Mouse (Mus musculus): ENCODE measurements around the gene Slc26a6. TPM values are rescaled to one million over a fixed set of nuclear protein-coding genes. Genes with fewer than 3 reads are reported as not detected.

The Slc26a6 gene
- polyA plus RNA-seq, 1 experiment from 2014 or later: 6.3 TPM

DNA sequence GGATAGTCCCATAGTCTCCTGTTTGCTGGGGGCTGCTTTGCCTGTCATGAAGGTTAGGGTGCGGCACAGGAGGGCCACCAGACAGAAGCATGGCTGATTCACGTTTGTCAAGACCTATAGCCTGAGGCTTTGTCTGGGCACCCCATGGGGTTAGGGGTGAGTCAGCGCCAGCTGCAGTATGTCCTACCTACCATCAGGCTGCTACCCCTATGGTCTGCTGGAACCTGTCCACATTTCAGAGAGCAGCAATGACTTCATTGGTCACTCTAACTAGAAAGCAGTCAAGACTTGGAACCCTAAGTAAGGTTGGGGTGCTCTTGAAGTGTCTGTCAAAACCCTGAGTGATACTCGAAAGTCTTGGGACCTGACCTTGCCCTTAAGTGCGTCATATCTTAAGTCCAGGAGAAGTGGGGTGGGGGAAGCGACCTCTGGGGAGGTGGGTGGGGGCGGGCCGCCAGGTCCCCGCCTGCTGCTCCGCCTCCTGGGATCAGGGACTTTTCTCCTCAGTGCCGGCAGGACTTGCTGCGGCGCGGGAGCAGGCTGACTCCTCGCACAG, 100.1 kb downstream of the Slc26a6 start, which contains the start of gene Col7a1:
TSS of gene Col7a1 (plus strand) at position 506 of the 556 bp plus-strand sequence.
- 7% methylated on average over 15 of the region's 15 CpGs for WGBS (ENCODE audit: insufficient replicate concordance)
- peak within 1 kb of the TSS; percentile 37 for H3K4me3 ChIP-seq (ENCODE audit: low read depth, low read length)

DNA sequence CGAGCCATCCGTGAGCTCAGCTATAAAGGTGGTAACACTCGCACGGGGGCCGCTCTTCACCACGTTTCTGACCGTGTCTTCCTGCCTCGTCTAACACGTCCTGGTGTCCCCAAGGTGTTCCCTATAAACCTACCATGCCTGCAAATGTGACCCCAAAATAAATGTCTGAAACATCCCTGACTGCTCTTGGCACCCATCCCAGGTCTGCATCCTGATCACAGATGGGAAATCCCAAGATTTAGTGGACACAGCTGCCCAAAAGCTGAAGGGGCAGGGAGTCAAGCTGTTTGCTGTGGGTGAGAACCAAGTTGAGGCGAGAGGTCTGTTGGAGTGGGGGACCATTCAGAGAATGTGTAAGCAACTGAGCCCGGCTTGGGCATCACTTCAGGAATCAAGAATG, 102.2 kb downstream of the Slc26a6 start:
- H3K9me3 ChIP-seq (replicated peaks; ENCODE audit: control insufficient read depth, low read length): no peaks in the 10 kb centered on the region
- H3K36me3 ChIP-seq (ENCODE audit: control insufficient read depth, insufficient read depth, low read length): peaks cover 4% of the 10 kb centered on the region
- H3K27ac ChIP-seq (ENCODE audit: low read depth, low read length): no peak overlapping the region
- H3K9ac ChIP-seq (ENCODE audit: low read depth, low read length): no peak overlapping the region
- H3K4me1 ChIP-seq (ENCODE audit: control insufficient read depth, insufficient read depth, low read length): peaks cover 10% of the 10 kb centered on the region
- 89% methylated on average over 11 of the region's 11 CpGs for WGBS (ENCODE audit: insufficient replicate concordance)
- H3K4me3 ChIP-seq (ENCODE audit: low read depth, low read length): no peak overlapping the region
- peaks cover 30% of the 10 kb centered on the region for H3K27me3 ChIP-seq (ENCODE audit: control insufficient read depth, insufficient read depth, low read length)
- no peak for ATAC-seq (replicated peaks; ENCODE audit: insufficient number of reproducible peaks, low FRiP score, low TSS enrichment)
- H3K4me2 ChIP-seq: no peak overlapping the region

More for the DNA sequence above, 100.1 kb downstream of the Slc26a6 start, which contains the start of gene Col7a1:
- H3K36me3 ChIP-seq (ENCODE audit: control insufficient read depth, insufficient read depth, low read length): peaks cover 20% of the 10 kb centered on the region
- H3K27ac ChIP-seq (ENCODE audit: low read depth, low read length): no peak within 1 kb of the TSS
- no peak for ATAC-seq (replicated peaks; ENCODE audit: insufficient number of reproducible peaks, low FRiP score, low TSS enrichment)
- peaks cover 24% of the 10 kb centered on the region for H3K27me3 ChIP-seq (ENCODE audit: control insufficient read depth, insufficient read depth, low read length)
- no peaks in the 10 kb centered on the region for H3K9me3 ChIP-seq (replicated peaks; ENCODE audit: control insufficient read depth, low read length)
- H3K9ac ChIP-seq (ENCODE audit: low read depth, low read length): peak within 1 kb of the TSS; percentile 59; the same call in 1 of the 2 replicates
- peaks cover 15% of the 10 kb centered on the region for H3K4me1 ChIP-seq (ENCODE audit: control insufficient read depth, insufficient read depth, low read length)
- peak within 1 kb of the TSS; percentile 63 for H3K4me2 ChIP-seq

DNA sequence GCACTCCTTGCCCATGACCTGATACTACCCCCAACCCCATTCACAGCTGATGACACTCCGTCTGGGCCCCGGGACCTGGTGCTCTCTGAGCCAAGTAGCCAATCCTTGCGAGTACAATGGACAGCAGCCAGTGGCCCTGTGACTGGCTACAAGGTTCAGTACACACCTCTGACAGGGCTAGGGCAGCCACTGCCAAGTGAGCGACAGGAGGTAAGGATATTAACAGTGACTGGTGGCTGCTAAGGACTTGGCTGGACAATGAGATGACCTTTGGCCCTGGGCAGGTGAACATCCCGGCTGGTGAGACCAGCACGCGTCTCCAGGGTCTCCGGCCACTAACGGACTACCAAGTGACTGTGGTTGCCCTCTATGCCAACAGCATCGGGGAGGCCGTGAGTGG, 102.8 kb downstream of the Slc26a6 start:
- H3K9ac ChIP-seq (ENCODE audit: low read depth, low read length): no peak overlapping the region
- WGBS (ENCODE audit: insufficient replicate concordance): 87% methylated on average over 11 of the region's 11 CpGs
- H3K4me3 ChIP-seq (ENCODE audit: low read depth, low read length): no peak overlapping the region
- no peaks in the 10 kb centered on the region for H3K36me3 ChIP-seq (ENCODE audit: control insufficient read depth, insufficient read depth, low read length)
- ATAC-seq (replicated peaks; ENCODE audit: insufficient number of reproducible peaks, low FRiP score, low TSS enrichment): no peak
- H3K27me3 ChIP-seq (ENCODE audit: control insufficient read depth, insufficient read depth, low read length): peaks cover 30% of the 10 kb centered on the region
- no peak overlapping the region for H3K27ac ChIP-seq (ENCODE audit: low read depth, low read length)
- H3K4me2 ChIP-seq: no peak overlapping the region
- no peaks in the 10 kb centered on the region for H3K9me3 ChIP-seq (replicated peaks; ENCODE audit: control insufficient read depth, low read length)
- peaks cover 10% of the 10 kb centered on the region for H3K4me1 ChIP-seq (ENCODE audit: control insufficient read depth, insufficient read depth, low read length)

Small RNA genes within 50 kb of the gene (microRNA-seq; reads per million reads assigned to microRNA genes)
- gene Gm23156 (ENCODE audit: borderline number of aligned reads): not detected

Other genes starting within 250 kb of the Slc26a6 start
- 37.6 and 44.3 TPM in 2 replicates for gene Arih2, start 203.9 kb upstream of the Slc26a6 start, polyA plus RNA-seq (2014; fragmentation: Nextera tagmentation; extraction: Ambion mirVana)
- 30.3 and 45.9 TPM in 2 replicates for gene Slc25a20, start 191.2 kb upstream of the Slc26a6 start, polyA plus RNA-seq (2014; fragmentation: Nextera tagmentation; extraction: Ambion mirVana)
- 29.8 and 33.7 TPM in 2 replicates for gene Prkar2a, start 164.0 kb upstream of the Slc26a6 start, polyA plus RNA-seq (2014; fragmentation: Nextera tagmentation; extraction: Ambion mirVana)
- 44.3 and 48.7 TPM in 2 replicates for gene Ip6k2, start 69.5 kb upstream of the Slc26a6 start, polyA plus RNA-seq (2014; fragmentation: Nextera tagmentation; extraction: Ambion mirVana)
- 7.3 and 9.5 TPM in 2 replicates for gene Nckipsd, start 44.9 kb upstream of the Slc26a6 start, polyA plus RNA-seq (2014; fragmentation: Nextera tagmentation; extraction: Ambion mirVana)
- 0.04 and 0.10 TPM in 2 replicates for gene Celsr3, start 27.0 kb upstream of the Slc26a6 start, polyA plus RNA-seq (2014; fragmentation: Nextera tagmentation; extraction: Ambion mirVana)
- not detected in 2 replicates for gene Tmem89, start 61.3 kb downstream of the Slc26a6 start, polyA plus RNA-seq (2014; fragmentation: Nextera tagmentation; extraction: Ambion mirVana)
- gene Uqcrc1, start 83.3 kb downstream of the Slc26a6 start, polyA plus RNA-seq (2014; fragmentation: Nextera tagmentation; extraction: Ambion mirVana): 707 and 751 TPM in 2 replicates
- 0.28 and 0.77 TPM in 2 replicates for gene Col7a1, start 100.3 kb downstream of the Slc26a6 start, polyA plus RNA-seq (2014; fragmentation: Nextera tagmentation; extraction: Ambion mirVana)
- gene Ucn2, start 132.7 kb downstream of the Slc26a6 start, polyA plus RNA-seq (2014; fragmentation: Nextera tagmentation; extraction: Ambion mirVana): not detected in 2 replicates
- gene Pfkfb4, start 138.5 kb downstream of the Slc26a6 start, polyA plus RNA-seq (2014; fragmentation: Nextera tagmentation; extraction: Ambion mirVana): 3.6 and 4.5 TPM in 2 replicates
- 49.0 and 59.1 TPM in 2 replicates for gene Shisa5, start 185.3 kb downstream of the Slc26a6 start, polyA plus RNA-seq (2014; fragmentation: Nextera tagmentation; extraction: Ambion mirVana)
- 5.7 and 7.0 TPM in 2 replicates for gene Trex1, start 206.5 kb downstream of the Slc26a6 start, polyA plus RNA-seq (2014; fragmentation: Nextera tagmentation; extraction: Ambion mirVana)
- gene Atrip, start 220.8 kb downstream of the Slc26a6 start, polyA plus RNA-seq (2014; fragmentation: Nextera tagmentation; extraction: Ambion mirVana): 18.0 and 18.6 TPM in 2 replicates
- gene Ccdc51, start 229.2 kb downstream of the Slc26a6 start, polyA plus RNA-seq (2014; fragmentation: Nextera tagmentation; extraction: Ambion mirVana): 15.5 and 15.8 TPM in 2 replicates
- gene Tma7, start 229.3 kb downstream of the Slc26a6 start, polyA plus RNA-seq (2014; fragmentation: Nextera tagmentation; extraction: Ambion mirVana): 776 and 790 TPM in 2 replicates
- 5.5 and 6.8 TPM in 2 replicates for gene Plxnb1, start 242.1 kb downstream of the Slc26a6 start, polyA plus RNA-seq (2014; fragmentation: Nextera tagmentation; extraction: Ambion mirVana)